ENCODE assay signal across 30 mouse cellular contexts in genomic region chr17:79622574-79622973, GRCm38 (mm10).
"Had no signal": no experiment of that assay in that cellular context is flagged by ENCODE, and none has a peak within 500 bp of the region (broad histone marks: within the 10 kb centered on the region; RNA-seq: fewer than 3 reads in every experiment).

No protein-coding gene starts in this region.

- H3K9ac ChIP-seq: heart, embryonic 12.5 days; heart, embryonic 13.5 days; heart, embryonic 15.5 days; hindbrain, embryonic 12.5 days; hindbrain, embryonic 13.5 days; hindbrain, embryonic 14.5 days; hindbrain, embryonic 15.5 days; intestine, embryonic 15.5 days; kidney, embryonic 15.5 days had no signal

- H3K4me1 ChIP-seq: heart, embryonic 13.5 days; heart, embryonic 15.5 days; hindbrain, embryonic 10.5 days; hindbrain, embryonic 12.5 days; hindbrain, embryonic 13.5 days; hindbrain, embryonic 15.5 days; intestine, embryonic 15.5 days had no signal

- H3K27me3 ChIP-seq: heart, embryonic 12.5 days; heart, embryonic 13.5 days; heart, embryonic 15.5 days; hindbrain, embryonic 12.5 days; hindbrain, embryonic 13.5 days; hindbrain, embryonic 15.5 days; intestine, embryonic 15.5 days; kidney, embryonic 15.5 days had no signal

- DNase-seq: heart, postnatal 10 days; heart, postnatal 14 days; heart, postnatal 36 days; heart, postnatal 4 days; kidney, adult 11 months; kidney, adult 18-20 months; kidney, adult 2 months; kidney, adult 8-10 months; kidney, adult 9 months; kidney, postnatal 10 days; kidney, postnatal 14 days; kidney, postnatal 25 days; kidney, postnatal 36 days; kidney, postnatal 4 days; layer of hippocampus, adult 9-11 months; layer of hippocampus, postnatal 36 days had no signal

- H3K4me3 ChIP-seq: heart, embryonic 10.5 days; heart, embryonic 12.5 days; heart, embryonic 13.5 days; heart, embryonic 15.5 days; hindbrain, embryonic 10.5 days; hindbrain, embryonic 12.5 days; hindbrain, embryonic 13.5 days; hindbrain, embryonic 15.5 days; intestine, embryonic 15.5 days; kidney, embryonic 15.5 days; layer of hippocampus, adult 2 months had no signal

- H3K27ac ChIP-seq: heart, embryonic 10.5 days; heart, embryonic 13.5 days; heart, embryonic 15.5 days; hindbrain, embryonic 10.5 days; hindbrain, embryonic 12.5 days; hindbrain, embryonic 13.5 days; hindbrain, embryonic 14.5 days; hindbrain, embryonic 15.5 days; hindbrain, postnatal 0 days; intestine, embryonic 15.5 days; kidney, embryonic 15.5 days; kidney, postnatal 0 days; layer of hippocampus, adult 2 months had no signal

- H3K36me3 ChIP-seq: heart, embryonic 15.5 days; hindbrain, embryonic 10.5 days; hindbrain, embryonic 12.5 days; hindbrain, embryonic 13.5 days; hindbrain, embryonic 15.5 days; intestine, embryonic 15.5 days; kidney, embryonic 15.5 days had no signal
